Mouse (Mus musculus): Measurements from ENCODE around the gene Ccdc73. TPM values are rescaled to one million over a fixed set of nuclear protein-coding genes. Genes with fewer than 3 reads are reported as not detected.

Gene Ccdc73
- total RNA-seq, 4 experiments from 2014 or later: 3.3 TPM; not detected in 3

DNA sequence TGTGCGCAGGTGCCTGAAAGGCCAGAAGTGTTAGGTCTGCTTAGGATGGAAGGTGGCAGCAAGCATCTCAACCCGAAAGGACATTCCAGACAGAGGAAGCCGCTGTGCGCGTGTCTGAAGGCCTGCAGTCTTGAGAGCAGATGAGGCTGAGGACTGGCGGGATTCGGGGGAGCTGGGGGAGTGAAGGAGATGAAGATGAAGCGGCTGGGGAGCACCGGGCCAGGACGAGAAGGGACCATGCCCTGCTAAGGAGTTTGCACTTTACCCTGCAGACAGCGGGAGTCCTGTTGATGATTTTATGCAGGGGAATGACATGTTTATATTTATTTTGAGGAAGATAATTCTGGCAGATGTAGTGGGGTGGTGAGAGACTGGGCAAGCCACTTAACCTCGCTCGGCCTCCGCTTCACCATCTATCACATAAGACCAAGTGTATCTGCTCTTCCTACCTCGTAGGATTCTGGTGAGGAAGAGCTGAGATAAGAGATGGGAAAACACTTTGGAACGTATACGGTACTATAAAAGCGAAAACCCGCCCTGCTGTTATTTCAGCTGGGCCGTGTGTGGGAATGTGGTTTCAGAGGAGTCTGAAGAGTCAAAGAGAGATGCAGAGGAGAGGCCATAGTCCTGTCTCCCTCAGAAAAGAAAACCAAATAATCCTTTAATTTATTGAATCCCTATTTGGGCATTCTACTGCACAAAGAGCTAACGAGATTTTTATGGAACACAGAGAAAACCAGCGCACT, 159.5 kb downstream of the Ccdc73 start:
- no peak for DNase-seq (ENCODE audit: low spot score in 2 of 2)

DNA sequence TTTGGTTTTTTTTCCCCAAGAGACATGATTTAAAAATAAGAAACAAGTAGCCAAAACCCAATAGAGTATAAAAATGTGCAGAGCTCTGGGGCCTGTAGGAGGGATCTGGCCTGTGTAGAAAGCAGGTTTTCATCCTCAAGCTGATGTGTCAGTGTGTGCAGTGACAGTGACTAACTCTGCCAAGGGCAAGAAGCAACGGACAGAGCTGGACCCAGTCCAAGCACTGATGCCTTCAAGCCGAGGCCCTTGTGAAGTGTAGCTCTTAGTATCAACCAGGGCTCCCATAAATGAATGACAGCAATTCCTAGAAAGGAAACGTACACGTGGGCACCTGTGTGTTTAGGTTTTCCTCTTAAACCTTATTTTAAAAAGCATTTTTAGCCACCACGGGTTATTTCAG, 161.2 kb downstream of the Ccdc73 start:
- DNase-seq (ENCODE audit: low spot score in 2 of 2): no peak

DNA sequence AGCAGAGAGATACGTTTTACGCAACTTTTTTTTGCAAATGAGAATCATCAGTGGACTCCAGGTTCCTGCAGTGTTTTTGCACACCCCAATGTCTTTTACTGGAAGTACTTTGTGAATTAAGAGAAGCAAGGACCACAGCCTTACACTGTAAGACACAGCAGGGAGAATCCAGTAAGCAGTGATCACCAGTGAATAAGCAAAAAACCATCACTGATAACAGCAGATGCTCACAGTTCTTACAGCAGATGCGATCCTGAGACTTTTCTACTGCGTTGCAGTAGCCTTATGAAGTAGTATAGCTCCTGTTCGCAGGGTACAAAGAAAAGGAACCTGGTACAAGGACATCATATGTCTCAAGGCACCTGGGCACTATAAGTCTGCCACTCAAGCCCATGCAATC, 162.9 kb downstream of the Ccdc73 start:
- no peak for DNase-seq (ENCODE audit: low spot score in 2 of 2)

GRCm38 (mm10) chr2:105034084-105034483, 166.5 kb downstream of the Ccdc73 start:
- no peak for DNase-seq (ENCODE audit: low spot score in 2 of 2)

DNA sequence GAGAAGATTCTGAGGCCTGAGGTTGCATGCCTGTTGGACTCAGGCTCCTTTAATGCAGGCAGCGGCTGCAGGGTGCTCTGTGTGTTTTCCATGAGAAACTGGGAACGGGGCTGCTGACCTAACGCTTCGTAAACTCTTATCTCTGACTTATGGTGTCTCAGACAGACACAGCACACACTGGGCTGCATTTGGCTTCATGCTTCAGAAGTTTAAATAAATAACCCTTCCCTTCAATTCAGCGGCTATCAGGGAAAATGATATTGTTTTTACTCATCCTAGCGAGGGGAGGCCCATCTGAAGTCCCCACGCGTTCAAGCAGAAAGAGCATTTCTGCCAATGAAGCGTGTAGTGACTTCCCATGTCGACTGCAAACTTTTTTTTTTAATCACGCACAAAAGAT, 168.4 kb downstream of the Ccdc73 start:
- no peak for DNase-seq (ENCODE audit: low spot score in 2 of 2)

DNA sequence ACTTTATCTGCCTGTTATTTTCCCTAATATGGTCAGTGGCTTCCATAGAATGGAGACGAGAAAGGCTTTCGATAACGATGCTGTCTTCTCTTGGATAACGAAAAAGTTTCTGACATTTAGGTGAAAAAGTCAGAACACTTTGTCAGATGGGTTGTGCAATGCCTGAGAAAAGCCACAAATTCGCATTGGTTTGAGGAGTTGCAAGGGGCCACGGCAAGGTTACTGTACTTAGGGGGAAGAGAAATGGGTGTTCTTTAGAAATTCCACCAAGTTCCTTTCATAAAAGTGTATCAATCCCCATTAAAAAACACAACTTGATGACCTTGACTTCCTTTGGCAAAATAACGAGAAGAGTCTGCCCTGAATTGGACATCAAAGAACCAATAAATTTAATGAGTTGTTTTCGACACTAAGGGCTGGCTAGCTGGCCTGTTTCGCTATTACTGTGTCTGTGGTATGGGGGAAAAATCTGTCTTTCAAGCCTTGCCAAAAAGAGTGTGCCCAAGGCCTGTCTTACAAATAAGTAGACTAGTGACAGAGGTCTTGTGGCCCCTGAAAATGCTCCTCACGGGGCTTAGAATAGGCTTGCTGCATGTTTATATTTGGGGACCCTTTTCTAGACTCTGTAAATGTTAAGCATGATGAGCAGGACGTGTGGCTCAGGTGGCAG, 168.9 kb downstream of the Ccdc73 start:
- DNase-seq (ENCODE audit: low spot score in 2 of 2): no peak

DNA sequence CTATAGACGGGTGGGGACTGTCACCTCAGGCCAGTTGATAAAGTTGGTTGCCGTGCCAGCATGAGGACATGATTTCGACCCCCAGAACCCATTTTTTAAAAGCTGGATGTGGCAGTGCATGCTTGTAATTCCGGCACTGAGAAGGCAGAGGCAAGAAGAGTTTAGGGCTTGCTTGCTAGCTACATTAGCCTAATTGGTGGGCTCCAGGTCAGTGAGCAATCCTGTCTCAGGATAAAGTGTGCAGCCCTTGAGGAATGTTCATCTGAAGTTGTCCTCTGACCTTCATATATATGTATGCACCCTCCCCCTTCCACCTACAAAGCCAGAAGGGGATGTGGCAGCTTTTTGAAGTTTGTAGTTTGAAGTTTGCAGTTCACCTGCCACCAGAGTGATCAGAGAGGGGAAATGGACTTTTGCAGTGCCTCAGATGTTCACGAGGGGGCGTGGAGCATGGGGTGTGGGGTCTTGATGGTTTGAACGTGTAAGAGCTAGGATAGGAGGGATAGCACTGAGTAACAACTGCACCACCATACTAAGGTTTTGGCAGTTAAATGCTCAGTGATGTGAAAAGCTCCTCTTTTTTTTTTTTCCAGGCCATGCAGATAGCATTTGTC, 170.5 kb downstream of the Ccdc73 start:
- DNase-seq (ENCODE audit: low spot score in 2 of 2): no peak

- no peak for DNase-seq (ENCODE audit: low spot score in 2 of 2)
These were observed 171.3 kb downstream of the Ccdc73 start for GRCm38 (mm10) chr2:105038879-105039278.

DNA sequence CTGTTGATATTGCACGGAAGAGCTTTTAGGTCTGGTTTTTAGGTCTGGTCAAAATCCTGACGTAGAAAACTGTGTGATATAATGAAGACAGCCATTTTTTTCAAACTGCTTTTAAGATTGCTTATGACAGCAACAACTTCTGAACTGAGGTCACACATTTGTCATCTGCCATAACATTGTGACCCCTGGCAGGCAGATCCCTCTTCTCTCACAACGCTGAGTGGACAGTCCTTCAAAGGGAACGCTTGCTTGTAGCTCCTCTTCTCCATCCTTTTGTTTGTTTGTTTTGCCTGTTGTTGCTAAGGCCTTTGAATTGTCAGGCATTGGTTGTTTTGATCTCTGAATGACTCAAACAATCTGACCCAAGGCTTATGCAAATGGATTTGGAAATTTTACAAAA, 173.3 kb downstream of the Ccdc73 start:
- DNase-seq (ENCODE audit: low spot score in 2 of 2): no peak

DNA sequence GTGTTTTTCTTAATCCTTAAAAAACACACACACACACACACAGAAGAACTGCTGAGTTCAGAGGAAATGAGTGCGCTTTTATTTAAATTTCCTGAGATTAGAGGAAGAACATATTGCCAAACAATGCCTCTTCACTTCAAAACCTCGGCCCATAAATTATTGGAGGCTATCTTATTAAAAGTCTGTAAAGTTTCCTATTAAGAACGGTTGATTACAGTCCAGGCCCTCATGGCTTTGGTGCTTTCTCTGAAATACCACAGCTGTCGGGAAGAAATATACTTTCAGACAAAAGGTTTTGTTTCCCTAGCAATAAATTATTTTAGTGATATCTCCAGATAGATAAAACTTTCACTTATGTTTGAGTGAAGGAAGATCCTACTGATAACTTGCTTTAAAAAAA, 175.5 kb downstream of the Ccdc73 start:
- DNase-seq (ENCODE audit: low spot score in 2 of 2): no peak

- DNase-seq (ENCODE audit: low spot score in 2 of 2): no peak
These were observed 180.7 kb downstream of the Ccdc73 start for GRCm38 (mm10) chr2:105048301-105048700.

DNA sequence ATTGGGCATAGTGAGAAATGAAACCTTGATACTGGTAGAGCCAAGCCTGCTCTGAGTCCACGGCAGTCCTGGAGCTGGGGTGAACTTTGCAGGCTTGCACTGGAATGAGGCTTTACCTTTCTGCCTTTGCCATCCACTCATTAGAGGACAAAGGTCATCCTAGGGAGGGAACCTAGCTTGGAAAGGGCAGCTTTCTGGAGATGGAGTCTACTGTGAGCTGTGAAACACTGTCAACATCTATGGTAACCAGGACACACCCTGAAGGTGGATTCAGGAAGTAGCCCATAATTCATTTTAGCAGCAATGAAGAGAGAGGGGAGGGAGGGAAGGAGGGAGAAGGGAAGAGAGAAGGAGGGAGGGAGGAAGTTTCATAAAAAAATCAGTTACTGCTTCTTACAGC, 187.9 kb downstream of the Ccdc73 start:
- DNase-seq (ENCODE audit: low spot score in 2 of 2): no peak

GRCm38 (mm10) chr2:105058577-105059116, 191.0 kb downstream of the Ccdc73 start:
- DNase-seq (ENCODE audit: low spot score in 2 of 2): no peak

DNA sequence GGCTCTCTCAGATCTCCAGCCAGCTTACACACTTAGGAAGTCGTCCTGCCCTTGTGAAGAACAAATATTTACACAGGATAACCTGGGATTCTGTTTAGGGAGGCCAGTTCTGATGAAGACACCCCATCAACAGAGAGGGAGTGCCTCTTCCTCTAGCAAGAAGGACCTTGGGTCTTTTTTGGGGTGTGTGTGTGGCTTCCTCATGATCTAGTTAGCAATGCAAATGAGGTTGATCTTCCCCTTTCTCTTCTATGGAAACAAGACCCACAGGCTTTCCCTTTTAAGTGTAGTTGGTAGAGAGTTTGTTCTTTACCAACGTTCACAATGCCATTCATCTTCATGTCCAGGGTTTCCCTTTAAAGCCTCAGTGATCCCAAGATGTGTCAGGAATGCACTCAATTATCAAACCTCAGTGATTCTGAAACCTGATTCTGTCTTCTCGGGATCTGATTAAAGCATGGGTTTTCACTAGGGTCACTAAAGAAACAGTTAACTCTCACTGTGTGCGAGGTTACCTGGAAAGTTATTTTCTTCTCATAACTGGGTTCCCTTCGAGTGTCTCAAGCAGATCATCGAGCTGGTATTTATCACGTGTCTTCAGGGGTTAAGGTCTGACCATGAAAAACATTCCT, 195.3 kb downstream of the Ccdc73 start:
- DNase-seq (ENCODE audit: low spot score in 2 of 2): no peak

Other genes starting within 250 kb of the Ccdc73 start
- 10 to 100 TPM; 34.4 to 45.6 (median 39.4) TPM for gene Tcp11l1, start 155.6 kb upstream of the Ccdc73 start, total RNA-seq (2022)
- not detected for gene Pin1rt1, start 151.4 kb upstream of the Ccdc73 start, total RNA-seq (2022)
- gene Depdc7, start 124.9 kb upstream of the Ccdc73 start, total RNA-seq (2022): 1 to 10 TPM in 3 of 4 experiments, under 1 TPM in 1; 0.72 to 2.2 (median 1.6) TPM
- 10 to 100 TPM in 3 of 4 experiments, 1 to 10 TPM in 1; 10.0 to 12.2 (median 10.9) TPM for gene Qser1, start 51.0 kb upstream of the Ccdc73 start, total RNA-seq (2022)
- 1 to 10 TPM in 2 of 4 experiments, under 1 TPM in 2; 0.24 to 1.2 (median 0.91) TPM for gene Prrg4, start 17.9 kb upstream of the Ccdc73 start, total RNA-seq (2022)
- 10 to 100 TPM; 90.4 to 98.1 (median 92.0) TPM for gene Eif3m, start 149.3 kb downstream of the Ccdc73 start, total RNA-seq (2022)
- gene Gm11060, start 224.2 kb downstream of the Ccdc73 start, total RNA-seq (2022): not detected